Mouse (Mus musculus) CH12.LX (cell line): Measurements from ENCODE around the gene Fchsd2.

Experiments
- CHD2 ChIP-seq: IDR thresholded peaks from 2 replicates; pipeline ENCODE4 v1.6.1; 2011; ENCODE audit warnings: low read length, improper control_type of control experiment
- CTCF ChIP-seq, 2 experiments: IDR thresholded peaks in 1 of 2; conservative IDR thresholded peaks in 1 of 2; 2 replicates each; pipeline ENCODE4 v1.5.1; 2011 to 2012; ENCODE audit warnings: low read depth in 2 of 2, low read length in 2 of 2, improper control_type of control experiment in 1 of 2, inconsistent platforms in 1 of 2, mild to moderate bottlenecking in 1 of 2, moderate library complexity in 1 of 2
- EP300 ChIP-seq: IDR thresholded peaks from 2 replicates; pipeline ENCODE4 v1.6.1; 2011; ENCODE audit warnings: low read length, improper control_type of control experiment
- IRF4 ChIP-seq: IDR thresholded peaks from 2 replicates; pipeline ENCODE4 v1.6.1; 2014; ENCODE audit warnings: low read depth, mild to moderate bottlenecking, inconsistent platforms, low read length, improper control_type of control experiment
- JUND ChIP-seq: conservative IDR thresholded peaks from 2 replicates; pipeline ENCODE4 v1.6.1; 2011; ENCODE audit warnings: low read depth, low read length, improper control_type of control experiment
- MAX ChIP-seq: IDR thresholded peaks from 2 replicates; pipeline ENCODE4 v1.6.1; 2011; ENCODE audit warnings: low read length, improper control_type of control experiment
- NRF1 ChIP-seq: IDR thresholded peaks from 2 replicates; pipeline ENCODE4 v1.6.1; 2014; ENCODE audit warnings: low read depth, mild to moderate bottlenecking, inconsistent platforms, low read length, improper control_type of control experiment, moderate library complexity
- POLR2A ChIP-seq: IDR thresholded peaks from 2 replicates; pipeline ENCODE4 v1.6.1; 2011; ENCODE audit warnings: low read depth, mild to moderate bottlenecking, improper control_type of control experiment, low read length
- POLR2AphosphoS2 ChIP-seq: IDR thresholded peaks from 2 replicates; pipeline ENCODE4 v1.6.1; 2011; ENCODE audit warnings: low read depth, low read length, improper control_type of control experiment
- SMC3 ChIP-seq: IDR thresholded peaks from 2 replicates; pipeline ENCODE4 v1.6.1; 2011; ENCODE audit warnings: low read depth, low read length, improper control_type of control experiment
- TBP ChIP-seq: conservative IDR thresholded peaks from 2 replicates; pipeline ENCODE4 v1.6.1; 2011; ENCODE audit warnings: low read depth, low read length, improper control_type of control experiment
- USF2 ChIP-seq: conservative IDR thresholded peaks from 2 replicates; pipeline ENCODE4 v1.6.1; 2011; ENCODE audit warnings: low read depth, low read length, improper control_type of control experiment

GRCm38 (mm10) chr7:101142907-101143306, 50.2 kb downstream of the Fchsd2 start:
- no peak for TF ChIP-seq NRF1
- no peak for TF ChIP-seq CTCF (conservative IDR thresholded peaks at IDR 0.05 in 1 of 2, IDR thresholded peaks at IDR 0.05 in 1 of 2; ENCODE audit: low read depth in 2 of 2, low read length in 2 of 2)
- TF ChIP-seq USF2: no peak
- TF ChIP-seq POLR2A: no peak
- TF ChIP-seq EP300: no peak
- no peak for TF ChIP-seq MAX
- TF ChIP-seq POLR2AphosphoS2: no peak
- TF ChIP-seq SMC3: no peak
- no peak for TF ChIP-seq CHD2
- TF ChIP-seq IRF4: no peak
- no peak for TF ChIP-seq JUND
- no peak for TF ChIP-seq TBP
